Mouse (Mus musculus) layer of hippocampus, postnatal 14 days (tissue): ENCODE measurements around the gene Pou6f1. TPM values are rescaled to one million over a fixed set of nuclear protein-coding genes. Genes with fewer than 3 reads are reported as not detected.

ENCODE experiments used
- DNase-seq, 2 experiments: peaks; one replicate each; pipeline ENCODE4 v3.0.0; 2021 to 2022; ENCODE audit warnings: low spot score in 2 of 2, mixed read lengths in 1 of 2
- long read RNA-seq, 2 experiments: library from polyadenylated mRNA; stranded (forward); transcript quantifications; one replicate each; pipeline ENCODE4 v2.0.0; 2021
- total RNA-seq, 2 experiments: library from RNA; stranded (reverse); gene quantifications; 2 replicates each; pipeline ENCODE4 v1.2.3; 2021

Gene Pou6f1
- total RNA-seq = 10 to 100 TPM; 93.9 to 99.1 TPM
- long read RNA-seq, experiment 1, full-length matches to known transcripts = 11 of 52 reads
- long read RNA-seq, experiment 1, partial matches to known transcripts = 14 of 52 reads
- long read RNA-seq, experiment 1, other reads (novel, unspliced or antisense) = 27 of 52 reads
- long read RNA-seq, experiment 2, full-length matches to known transcripts = 5 of 53 reads
- long read RNA-seq, experiment 2, partial matches to known transcripts = 28 of 53 reads
- long read RNA-seq, experiment 2, other reads (novel, unspliced or antisense) = 20 of 53 reads

GRCm38 (mm10) chr15:100599276-100600046, at the start of gene Pou6f1:
Gene Pou6f1, minus strand, starts transcription at chr15:100599984.
- DNase-seq = peak; percentile 34 to 37

- no peak for DNase-seq
These were observed 46.4 kb upstream of the Pou6f1 start for GRCm38 (mm10) chr15:100646161-100646560.

GRCm38 (mm10) chr15:100642451-100642850, 42.7 kb upstream of the Pou6f1 start:
- no peak for DNase-seq

- no peak for DNase-seq
These were observed 41.5 kb upstream of the Pou6f1 start for GRCm38 (mm10) chr15:100641226-100641810.

GRCm38 (mm10) chr15:100639972-100640750, 40.4 kb upstream of the Pou6f1 start:
- DNase-seq = no peak

GRCm38 (mm10) chr15:100637661-100638060, 37.9 kb upstream of the Pou6f1 start:
- no peak for DNase-seq

- no peak for DNase-seq
These were observed 37.1 kb upstream of the Pou6f1 start, which contains the start of gene Smagp for GRCm38 (mm10) chr15:100636700-100637501. Gene Smagp, minus strand, starts transcription at chr15:100636940.

- no peak for DNase-seq
These were observed 36.3 kb upstream of the Pou6f1 start for GRCm38 (mm10) chr15:100635851-100636645.

GRCm38 (mm10) chr15:100635239-100635638, 35.5 kb upstream of the Pou6f1 start:
- no peak for DNase-seq

- no peak for DNase-seq
These were observed 33.6 kb upstream of the Pou6f1 start for GRCm38 (mm10) chr15:100633341-100633740.

GRCm38 (mm10) chr15:100632323-100632722, 32.5 kb upstream of the Pou6f1 start:
- DNase-seq = no peak

GRCm38 (mm10) chr15:100631454-100632170, 31.8 kb upstream of the Pou6f1 start:
- no peak for DNase-seq

GRCm38 (mm10) chr15:100630126-100630525, 30.3 kb upstream of the Pou6f1 start:
- no peak for DNase-seq

GRCm38 (mm10) chr15:100628797-100629196, 29.0 kb upstream of the Pou6f1 start:
- DNase-seq = no peak

GRCm38 (mm10) chr15:100627774-100628370, 28.1 kb upstream of the Pou6f1 start:
- no peak for DNase-seq

GRCm38 (mm10) chr15:100627287-100627686, 27.5 kb upstream of the Pou6f1 start:
- DNase-seq = no peak

- no peak for DNase-seq
These were observed 24.7 kb upstream of the Pou6f1 start for GRCm38 (mm10) chr15:100624435-100624834.

- DNase-seq = no peak
These were observed 24.0 kb upstream of the Pou6f1 start for GRCm38 (mm10) chr15:100623754-100624153.
